Mouse (Mus musculus): ENCODE results near the gene Bcl7b. TPM values are rescaled to one million over a fixed set of nuclear protein-coding genes. Genes with fewer than 3 reads are reported as not detected.

Bcl7b gene
- 38.8 and 43.0 TPM in 2 replicates for polyA plus RNA-seq (2014; fragmentation: Nextera tagmentation; extraction: Ambion mirVana)

GRCm38 (mm10) chr5:135168063-135169062 is at the start of gene Bcl7b:
TSS of gene Bcl7b (plus strand) at chr5:135168283.
- WGBS, result 2% methylated on average over 88 of the region's 95 CpGs
- Histone ChIP-seq H3K4me2 (ENCODE audit: low read length) (peak within 1 kb of the TSS; percentile 65), H3K36me3 (ENCODE audit: control insufficient read depth, insufficient read depth, low read length) (peaks cover 22% of the 10 kb centered on the region), H3K9ac (replicated peaks; ENCODE audit: low read length) (peak within 1 kb of the TSS; percentile 86), H3K9me3 (ENCODE audit: control insufficient read depth, low read length) (no peaks in the 10 kb centered on the region), H3K4me1 (ENCODE audit: control insufficient read depth, insufficient read depth, low read length) (no peaks in the 10 kb centered on the region; the same call in 1 of the 2 replicates), H3K4me3 (replicated peaks; ENCODE audit: low read depth, low read length) (peak within 1 kb of the TSS; percentile 65), H3K27me3 (ENCODE audit: control insufficient read depth, insufficient read depth, low read length) (no peaks in the 10 kb centered on the region), H3K27ac (replicated peaks; ENCODE audit: low read depth, low read length) (peak within 1 kb of the TSS; percentile 100)
- DNase-seq (peak; percentile 98), ATAC-seq (ENCODE audit: low FRiP score, low TSS enrichment) (peak; percentile 97)

- H3K27me3 ChIP-seq (ENCODE audit: control insufficient read depth, insufficient read depth, low read length), result no peaks in the 10 kb centered on the region
- no peaks in the 10 kb centered on the region for H3K36me3 ChIP-seq (ENCODE audit: control insufficient read depth, insufficient read depth, low read length)
- no peaks in the 10 kb centered on the region for H3K4me1 ChIP-seq (ENCODE audit: control insufficient read depth, insufficient read depth, low read length)
- H3K4me3 ChIP-seq (replicated peaks; ENCODE audit: low read depth, low read length), result no peak overlapping the region
- DNase-seq (peak; percentile 69), ATAC-seq (ENCODE audit: low FRiP score, low TSS enrichment) (no peak; the same call in 1 of the 2 replicates)
- no peaks in the 10 kb centered on the region for H3K9me3 ChIP-seq (ENCODE audit: control insufficient read depth, low read length)
- H3K27ac ChIP-seq (replicated peaks; ENCODE audit: low read depth, low read length), result no peak overlapping the region
- H3K9ac ChIP-seq (replicated peaks; ENCODE audit: low read length), result no peak overlapping the region
- H3K4me2 ChIP-seq (ENCODE audit: low read length), result no peak overlapping the region
- WGBS, result 33% methylated on average over 6 of the region's 6 CpGs
Measured at GRCm38 (mm10) chr5:135118589-135119081, 49.4 kb upstream of the Bcl7b start.

GRCm38 (mm10) chr5:135120753-135121152 is 47.3 kb upstream of the Bcl7b start:
- Histone ChIP-seq H3K4me2 (ENCODE audit: low read length) (no peak overlapping the region), H3K27ac (replicated peaks; ENCODE audit: low read depth, low read length) (no peak overlapping the region), H3K36me3 (ENCODE audit: control insufficient read depth, insufficient read depth, low read length) (no peaks in the 10 kb centered on the region), H3K4me1 (ENCODE audit: control insufficient read depth, insufficient read depth, low read length) (no peaks in the 10 kb centered on the region), H3K9ac (replicated peaks; ENCODE audit: low read length) (no peak overlapping the region), H3K27me3 (ENCODE audit: control insufficient read depth, insufficient read depth, low read length) (no peaks in the 10 kb centered on the region), H3K9me3 (ENCODE audit: control insufficient read depth, low read length) (no peaks in the 10 kb centered on the region), H3K4me3 (replicated peaks; ENCODE audit: low read depth, low read length) (no peak overlapping the region)
- no peak for ATAC-seq (ENCODE audit: low FRiP score, low TSS enrichment)
- 70% methylated on average over 4 of the region's 4 CpGs for WGBS
- DNase-seq, result no peak

- ATAC-seq (ENCODE audit: low FRiP score, low TSS enrichment) (no peak), DNase-seq (no peak)
- Histone ChIP-seq H3K27ac (replicated peaks; ENCODE audit: low read depth, low read length) (no peak overlapping the region), H3K27me3 (ENCODE audit: control insufficient read depth, insufficient read depth, low read length) (no peaks in the 10 kb centered on the region), H3K4me3 (replicated peaks; ENCODE audit: low read depth, low read length) (no peak overlapping the region), H3K4me2 (ENCODE audit: low read length) (no peak overlapping the region), H3K9ac (replicated peaks; ENCODE audit: low read length) (no peak overlapping the region), H3K9me3 (ENCODE audit: control insufficient read depth, low read length) (no peaks in the 10 kb centered on the region), H3K4me1 (ENCODE audit: control insufficient read depth, insufficient read depth, low read length) (no peaks in the 10 kb centered on the region), H3K36me3 (ENCODE audit: control insufficient read depth, insufficient read depth, low read length) (no peaks in the 10 kb centered on the region)
- WGBS, result 64% methylated on average over 6 of the region's 6 CpGs
Measured at GRCm38 (mm10) chr5:135126121-135126520, 42.0 kb upstream of the Bcl7b start.

- H3K27ac ChIP-seq (replicated peaks; ENCODE audit: low read depth, low read length), result no peak overlapping the region
- no peak overlapping the region for H3K4me2 ChIP-seq (ENCODE audit: low read length)
- DNase-seq (no peak), ATAC-seq (ENCODE audit: low FRiP score, low TSS enrichment) (no peak)
- peaks cover 4% of the 10 kb centered on the region; the same call in 1 of the 2 replicates for H3K27me3 ChIP-seq (ENCODE audit: control insufficient read depth, insufficient read depth, low read length)
- H3K4me1 ChIP-seq (ENCODE audit: control insufficient read depth, insufficient read depth, low read length), result no peaks in the 10 kb centered on the region
- no peaks in the 10 kb centered on the region for H3K36me3 ChIP-seq (ENCODE audit: control insufficient read depth, insufficient read depth, low read length)
- no peak overlapping the region for H3K4me3 ChIP-seq (replicated peaks; ENCODE audit: low read depth, low read length)
- H3K9ac ChIP-seq (replicated peaks; ENCODE audit: low read length), result no peak overlapping the region
- 78% methylated on average over 6 of the region's 6 CpGs for WGBS
- no peaks in the 10 kb centered on the region for H3K9me3 ChIP-seq (ENCODE audit: control insufficient read depth, low read length)
Measured at GRCm38 (mm10) chr5:135127669-135128068, 40.4 kb upstream of the Bcl7b start.

- Histone ChIP-seq H3K4me3 (replicated peaks; ENCODE audit: low read depth, low read length) (no peak overlapping the region), H3K9ac (replicated peaks; ENCODE audit: low read length) (no peak overlapping the region), H3K4me1 (ENCODE audit: control insufficient read depth, insufficient read depth, low read length) (0 out of 2 replicates have a peak, but pooled peaks cover 7% of the 10 kb centered on the region), H3K36me3 (ENCODE audit: control insufficient read depth, insufficient read depth, low read length) (no peaks in the 10 kb centered on the region), H3K4me2 (ENCODE audit: low read length) (no peak overlapping the region), H3K9me3 (ENCODE audit: control insufficient read depth, low read length) (no peaks in the 10 kb centered on the region), H3K27ac (replicated peaks; ENCODE audit: low read depth, low read length) (no peak overlapping the region), H3K27me3 (ENCODE audit: control insufficient read depth, insufficient read depth, low read length) (peaks cover 19% of the 10 kb centered on the region)
- no peak for DNase-seq
- no peak for ATAC-seq (ENCODE audit: low FRiP score, low TSS enrichment)
- WGBS, result 85% methylated on average over 4 of the region's 4 CpGs
Measured at GRCm38 (mm10) chr5:135129747-135130146, 38.3 kb upstream of the Bcl7b start.

- no peak overlapping the region for H3K9ac ChIP-seq (replicated peaks; ENCODE audit: low read length)
- no peak overlapping the region for H3K27ac ChIP-seq (replicated peaks; ENCODE audit: low read depth, low read length)
- H3K9me3 ChIP-seq (ENCODE audit: control insufficient read depth, low read length), result no peaks in the 10 kb centered on the region
- H3K4me2 ChIP-seq (ENCODE audit: low read length), result peak overlapping the region; percentile 46
- DNase-seq, result peak; percentile 30
- no peaks in the 10 kb centered on the region for H3K36me3 ChIP-seq (ENCODE audit: control insufficient read depth, insufficient read depth, low read length)
- H3K27me3 ChIP-seq (ENCODE audit: control insufficient read depth, insufficient read depth, low read length), result peaks cover 19% of the 10 kb centered on the region
- no peak for ATAC-seq (ENCODE audit: low FRiP score, low TSS enrichment)
- H3K4me1 ChIP-seq (ENCODE audit: control insufficient read depth, insufficient read depth, low read length), result 0 out of 2 replicates have a peak, but pooled peaks cover 7% of the 10 kb centered on the region
- WGBS, result 5% methylated on average over 26 of the region's 26 CpGs
- peak overlapping the region; percentile 17; the same call in 1 of the 2 replicates for H3K4me3 ChIP-seq (replicated peaks; ENCODE audit: low read depth, low read length)
Measured at GRCm38 (mm10) chr5:135133736-135134405, 34.2 kb upstream of the Bcl7b start.

GRCm38 (mm10) chr5:135134534-135134933 is 33.5 kb upstream of the Bcl7b start:
- Histone ChIP-seq H3K27ac (replicated peaks; ENCODE audit: low read depth, low read length) (no peak overlapping the region), H3K4me1 (ENCODE audit: control insufficient read depth, insufficient read depth, low read length) (0 out of 2 replicates have a peak, but pooled peaks cover 7% of the 10 kb centered on the region), H3K9ac (replicated peaks; ENCODE audit: low read length) (0 out of 2 replicates have a peak overlapping the region, but pooled peaks have one; percentile 6), H3K36me3 (ENCODE audit: control insufficient read depth, insufficient read depth, low read length) (no peaks in the 10 kb centered on the region), H3K4me3 (replicated peaks; ENCODE audit: low read depth, low read length) (peak overlapping the region; percentile 17; the same call in 1 of the 2 replicates), H3K4me2 (ENCODE audit: low read length) (peak overlapping the region; percentile 46), H3K27me3 (ENCODE audit: control insufficient read depth, insufficient read depth, low read length) (peaks cover 19% of the 10 kb centered on the region), H3K9me3 (ENCODE audit: control insufficient read depth, low read length) (no peaks in the 10 kb centered on the region)
- ATAC-seq (ENCODE audit: low FRiP score, low TSS enrichment), result no peak
- 2% methylated on average over 8 of the region's 8 CpGs for WGBS
- peak; percentile 34 for DNase-seq
